Comparison of ENCODE assay signal across 8 mouse cellular contexts in the genomic region with DNA sequence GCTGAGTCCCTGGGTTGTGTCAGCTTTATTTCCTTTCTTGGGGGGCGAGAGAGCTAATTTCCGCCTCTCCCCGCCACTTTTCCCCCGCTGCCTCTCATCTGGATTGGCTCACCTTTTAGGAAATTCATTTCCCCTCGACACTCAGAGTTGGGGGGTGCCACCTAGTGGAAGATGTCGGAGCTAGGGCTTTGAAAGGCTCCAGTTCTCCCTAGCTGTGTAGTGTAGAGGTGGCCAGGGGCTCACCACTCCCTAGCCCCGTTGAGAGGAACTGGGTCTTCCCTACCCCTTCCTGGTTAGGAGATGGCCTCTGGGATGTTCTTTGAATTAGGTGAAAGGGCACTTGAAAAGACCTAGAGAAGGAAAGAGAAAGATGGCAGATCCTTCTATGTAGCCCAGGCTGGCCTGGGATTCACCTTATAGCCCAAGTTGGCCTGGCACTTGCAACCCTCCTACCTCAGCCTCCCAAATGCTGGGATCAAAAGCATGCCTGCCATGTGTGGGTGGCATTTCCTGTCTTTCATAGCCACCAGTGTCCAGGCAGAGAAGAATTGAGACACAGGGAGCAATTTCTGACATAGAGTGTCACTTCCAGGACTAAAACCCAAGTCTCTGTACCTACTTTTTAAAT. TPM values are rescaled to one million over a fixed set of nuclear protein-coding genes. Genes with fewer than 3 reads are reported as not detected.
DNase-seq lines count a peak whose midpoint lies in the region; ATAC-seq and TF ChIP-seq lines count a peak whose summit lies in the region.

No protein-coding gene starts in this region.

- H3K27ac ChIP-seq in embryonic facial prominence, embryonic 10.5 days (replicated peaks): peak overlapping the region; percentile 84
- H3K27ac ChIP-seq in heart, adult 2 months: peak overlapping the region; percentile 98
- peak overlapping the region; percentile 90 for H3K27ac ChIP-seq in kidney, adult 2 months (ENCODE audit: insufficient read depth, low read depth, low read length)
- H3K27ac ChIP-seq in liver, embryonic 11.5 days (ENCODE audit: low read depth, low read length): peak overlapping the region; percentile 53
- peak overlapping the region; percentile 93 for H3K27ac ChIP-seq in stomach, postnatal 0 days (replicated peaks)

- peak; percentile 88 for TF ChIP-seq CTCF in heart, adult 2 months (IDR thresholded peaks at IDR 0.05)
- peak; percentile 77 for TF ChIP-seq CTCF in kidney, adult 2 months (conservative IDR thresholded peaks at IDR 0.05; ENCODE audit: insufficient read depth, insufficient read length, low read depth, low read length)
- TF ChIP-seq CTCF in stomach, postnatal 0 days (IDR thresholded peaks at IDR 0.05; ENCODE audit: low read depth): peak; percentile 90

- peak overlapping the region; percentile 61 for H3K9ac ChIP-seq in heart, adult 2 months (ENCODE audit: low read depth, low read length)
- H3K9ac ChIP-seq in liver, embryonic 11.5 days (ENCODE audit: low read depth, low read length): peak overlapping the region; percentile 73
- H3K9ac ChIP-seq in stomach, postnatal 0 days (ENCODE audit: low read length): peak overlapping the region; percentile 75

- no peaks in the 10 kb centered on the region for H3K9me3 ChIP-seq in embryonic facial prominence, embryonic 10.5 days
- H3K9me3 ChIP-seq in liver, embryonic 11.5 days (ENCODE audit: control insufficient read depth, low read length): no peaks in the 10 kb centered on the region
- H3K9me3 ChIP-seq in stomach, postnatal 0 days (ENCODE audit: control insufficient read depth, low read length): no peaks in the 10 kb centered on the region

- intact Hi-C loops in heart, adult 2 months (cut with DNase I): no loop called here

- DNase-seq in 416B (ENCODE audit: low read depth): peak; percentile 86
- DNase-seq in adrenal gland, adult 2 months: peak; percentile 86
- peak; percentile 85 for DNase-seq in embryonic facial prominence, embryonic 10.5 days (ENCODE audit: low spot score)
- peak; percentile 84 for DNase-seq in heart, adult 2 months
- DNase-seq in kidney, adult 2 months: peak; percentile 90
- DNase-seq in liver, embryonic 11.5 days (ENCODE audit: low spot score): peak; percentile 78
- peak; percentile 83 for DNase-seq in stomach, postnatal 0 days (ENCODE audit: low spot score)

- TF ChIP-seq POLR2A in heart, adult 2 months (IDR thresholded peaks at IDR 0.05; ENCODE audit: insufficient read depth, low read depth, low read length): no peak
- TF ChIP-seq POLR2A in kidney, adult 2 months (IDR thresholded peaks at IDR 0.05; ENCODE audit: low read depth, low read length): no peak
- TF ChIP-seq POLR2A in myocyte (IDR thresholded peaks at IDR 0.05; ENCODE audit: insufficient read length, low read depth): no peak

- no peaks in the 10 kb centered on the region; the same call in none of the 2 replicates for H3K27me3 ChIP-seq in embryonic facial prominence, embryonic 10.5 days (replicated peaks; ENCODE audit: low read depth, poor library complexity, severe bottlenecking)
- H3K27me3 ChIP-seq in heart, adult 2 months (ENCODE audit: control insufficient read depth, insufficient read depth, low read length): no peaks in the 10 kb centered on the region
- H3K27me3 ChIP-seq in kidney, adult 2 months (replicated peaks; ENCODE audit: control insufficient read depth, insufficient read depth, low read length): no peaks in the 10 kb centered on the region
- H3K27me3 ChIP-seq in liver, embryonic 11.5 days (replicated peaks; ENCODE audit: control insufficient read depth, insufficient read depth, low read length): no peaks in the 10 kb centered on the region
- H3K27me3 ChIP-seq in myocyte (ENCODE audit: control insufficient read depth, insufficient read depth, insufficient read length): no peaks in the 10 kb centered on the region
- no peaks in the 10 kb centered on the region for H3K27me3 ChIP-seq in stomach, postnatal 0 days (ENCODE audit: control insufficient read depth, insufficient read depth, low read length)

- TF ChIP-seq EP300 in heart, adult 2 months (IDR thresholded peaks at IDR 0.05; ENCODE audit: insufficient read depth, low read depth, low read length): peak; percentile 46; the same call in 1 of the 2 replicates
- TF ChIP-seq EP300 in stomach, postnatal 0 days (optimal IDR thresholded peaks at IDR 0.05): no peak

- peaks cover 42% of the 10 kb centered on the region for H3K4me1 ChIP-seq in embryonic facial prominence, embryonic 10.5 days
- H3K4me1 ChIP-seq in heart, adult 2 months (ENCODE audit: control insufficient read depth, insufficient read depth, low read length): peaks cover 13% of the 10 kb centered on the region
- peaks cover 10% of the 10 kb centered on the region; the same call in 1 of the 2 replicates for H3K4me1 ChIP-seq in kidney, adult 2 months (ENCODE audit: control insufficient read depth, insufficient read depth, low read length)
- peaks cover 10% of the 10 kb centered on the region for H3K4me1 ChIP-seq in liver, embryonic 11.5 days (replicated peaks; ENCODE audit: control insufficient read depth, insufficient read depth, low read length)
- no peaks in the 10 kb centered on the region for H3K4me1 ChIP-seq in stomach, postnatal 0 days (replicated peaks; ENCODE audit: control insufficient read depth, insufficient read depth)

- 0 out of 2 replicates have a peak, but pooled peaks have one; percentile 47 for ATAC-seq in liver, embryonic 11.5 days (replicated peaks; ENCODE audit: low FRiP score)
- peak; percentile 33; the same call in 1 of the 2 replicates for ATAC-seq in stomach, postnatal 0 days (ENCODE audit: low FRiP score, low TSS enrichment)

- no peaks in the 10 kb centered on the region for H3K79me2 ChIP-seq in heart, adult 2 months (replicated peaks; ENCODE audit: control insufficient read depth, insufficient read depth, low read length)
- H3K79me2 ChIP-seq in myocyte (ENCODE audit: control insufficient read depth, insufficient read depth): no peaks in the 10 kb centered on the region

- peak overlapping the region; percentile 70 for H3K4me3 ChIP-seq in embryonic facial prominence, embryonic 10.5 days
- H3K4me3 ChIP-seq in heart, adult 2 months: peak overlapping the region; percentile 91
- H3K4me3 ChIP-seq in kidney, adult 2 months (ENCODE audit: insufficient read depth, low read depth, low read length): peak overlapping the region; percentile 89
- peak overlapping the region; percentile 63 for H3K4me3 ChIP-seq in liver, embryonic 11.5 days (ENCODE audit: low read depth, low read length)
- peak overlapping the region; percentile 93 for H3K4me3 ChIP-seq in myocyte
- peak overlapping the region; percentile 74 for H3K4me3 ChIP-seq in stomach, postnatal 0 days (ENCODE audit: low read depth, low read length)

- peak overlapping the region; percentile 97 for H3K4me2 ChIP-seq in liver, embryonic 11.5 days
- peak overlapping the region; percentile 74 for H3K4me2 ChIP-seq in myocyte (ENCODE audit: low read depth)
- H3K4me2 ChIP-seq in stomach, postnatal 0 days (replicated peaks; ENCODE audit: low read depth): peak overlapping the region; percentile 89

- 0% methylated on average over 7 of the region's 7 CpGs for WGBS in embryonic facial prominence, embryonic 10.5 days
- WGBS in heart, adult 2 months: 0% methylated on average over 7 of the region's 7 CpGs
- WGBS in kidney, adult 2 months: under 1% methylated on average over 7 of the region's 7 CpGs
- 2% methylated on average over 7 of the region's 7 CpGs for WGBS in liver, embryonic 11.5 days
- WGBS in stomach, postnatal 0 days: 2% methylated on average over 7 of the region's 7 CpGs

- H3ac ChIP-seq in myocyte (ENCODE audit: control insufficient read depth, insufficient read length): no peak overlapping the region

- peaks cover 30% of the 10 kb centered on the region for H3K36me3 ChIP-seq in embryonic facial prominence, embryonic 10.5 days (replicated peaks)
- no peaks in the 10 kb centered on the region for H3K36me3 ChIP-seq in heart, adult 2 months (ENCODE audit: control insufficient read depth, insufficient read depth, low read length)
- no peaks in the 10 kb centered on the region; the same call in 1 of the 2 replicates for H3K36me3 ChIP-seq in kidney, adult 2 months (ENCODE audit: control insufficient read depth, insufficient read depth, low read length)
- peaks cover 3% of the 10 kb centered on the region; the same call in 1 of the 2 replicates for H3K36me3 ChIP-seq in liver, embryonic 11.5 days (ENCODE audit: control insufficient read depth, insufficient read depth, low read length)
- H3K36me3 ChIP-seq in myocyte (ENCODE audit: control insufficient read depth, insufficient read depth): peaks cover 4% of the 10 kb centered on the region
- peaks cover 15% of the 10 kb centered on the region; the same call in 1 of the 2 replicates for H3K36me3 ChIP-seq in stomach, postnatal 0 days (ENCODE audit: control insufficient read depth, insufficient read depth, low read length)

RNA-seq across cellular contexts. Expression of a gene that starts 1.0 kb away (rescaled TPM):
- total RNA-seq in adrenal gland, adult 2 months (2021): 100 to 1,000 TPM; 165 to 211 TPM
- polyA plus RNA-seq in adrenal gland, adult 2 months (2012; rRNA removed): 251 and 310 TPM in 2 replicates
- 79.4 and 87.3 TPM in 2 replicates for polyA plus RNA-seq in embryonic facial prominence, embryonic 10.5 days (2016; fragmentation: Nextera tagmentation; extraction: Ambion mirVana)
- total RNA-seq in heart, adult 2 months (2021): 10 to 100 TPM; 83.4 to 86.9 TPM
- 118 and 119 TPM in 2 replicates for polyA plus RNA-seq in heart, adult 2 months (2012; rRNA removed)
- 184 and 195 TPM in 2 replicates for polyA plus RNA-seq in kidney, adult 2 months (2012; rRNA removed)
- 68.1 and 69.5 TPM in 2 replicates for polyA plus RNA-seq in liver, embryonic 11.5 days (2014; fragmentation: Nextera tagmentation; extraction: Ambion mirVana)
- 174 TPM for polyA plus RNA-seq in myocyte (2012; fragmentation: generic; extraction: Trizol)
- polyA plus RNA-seq in stomach, postnatal 0 days (2015; fragmentation: Nextera tagmentation; extraction: Ambion mirVana): 126 and 142 TPM in 2 replicates

RNA-seq across cellular contexts. Expression of a gene that starts 16.4 kb away (rescaled TPM):
- total RNA-seq in adrenal gland, adult 2 months (2021): 1 to 10 TPM; 2.8 to 8.3 TPM
- polyA plus RNA-seq in adrenal gland, adult 2 months (2012; rRNA removed): 18.1 and 22.9 TPM in 2 replicates
- 3.4 and 3.7 TPM in 2 replicates for polyA plus RNA-seq in embryonic facial prominence, embryonic 10.5 days (2016; fragmentation: Nextera tagmentation; extraction: Ambion mirVana)
- 1 to 10 TPM; 3.8 to 3.9 TPM for total RNA-seq in heart, adult 2 months (2021)
- polyA plus RNA-seq in heart, adult 2 months (2012; rRNA removed): 7.7 and 8.3 TPM in 2 replicates
- polyA plus RNA-seq in kidney, adult 2 months (2012; rRNA removed): 18.9 and 20.4 TPM in 2 replicates
- 1.8 and 2.0 TPM in 2 replicates for polyA plus RNA-seq in liver, embryonic 11.5 days (2014; fragmentation: Nextera tagmentation; extraction: Ambion mirVana)
- 162 TPM for polyA plus RNA-seq in myocyte (2012; fragmentation: generic; extraction: Trizol)
- polyA plus RNA-seq in stomach, postnatal 0 days (2015; fragmentation: Nextera tagmentation; extraction: Ambion mirVana): 2.0 and 2.9 TPM in 2 replicates

RNA-seq across cellular contexts. Expression of a gene that starts 23.4 kb away (rescaled TPM):
- total RNA-seq in adrenal gland, adult 2 months (2021): 100 to 1,000 TPM; 504 to 683 TPM
- polyA plus RNA-seq in adrenal gland, adult 2 months (2012; rRNA removed): 1,025 and 1,107 TPM in 2 replicates
- polyA plus RNA-seq in embryonic facial prominence, embryonic 10.5 days (2016; fragmentation: Nextera tagmentation; extraction: Ambion mirVana): 229 and 241 TPM in 2 replicates
- total RNA-seq in heart, adult 2 months (2021): 100 to 1,000 TPM; 196 to 213 TPM
- polyA plus RNA-seq in heart, adult 2 months (2012; rRNA removed): 307 and 331 TPM in 2 replicates
- polyA plus RNA-seq in kidney, adult 2 months (2012; rRNA removed): 1,128 and 1,486 TPM in 2 replicates
- 282 and 283 TPM in 2 replicates for polyA plus RNA-seq in liver, embryonic 11.5 days (2014; fragmentation: Nextera tagmentation; extraction: Ambion mirVana)
- 274 TPM for polyA plus RNA-seq in myocyte (2012; fragmentation: generic; extraction: Trizol)
- 189 and 200 TPM in 2 replicates for polyA plus RNA-seq in stomach, postnatal 0 days (2015; fragmentation: Nextera tagmentation; extraction: Ambion mirVana)

RNA-seq across cellular contexts. Expression of a gene that starts 37.9 kb away (rescaled TPM):
- 10 to 100 TPM; 36.8 to 51.7 TPM for total RNA-seq in adrenal gland, adult 2 months (2021)
- polyA plus RNA-seq in adrenal gland, adult 2 months (2012; rRNA removed): 46.3 and 77.5 TPM in 2 replicates
- polyA plus RNA-seq in embryonic facial prominence, embryonic 10.5 days (2016; fragmentation: Nextera tagmentation; extraction: Ambion mirVana): 10.0 and 11.9 TPM in 2 replicates
- under 1 TPM in 1 of 2 experiments, not detected in 1; 0.66 TPM for total RNA-seq in heart, adult 2 months (2021)
- 0.23 and 0.32 TPM in 2 replicates for polyA plus RNA-seq in heart, adult 2 months (2012; rRNA removed)
- polyA plus RNA-seq in kidney, adult 2 months (2012; rRNA removed): 2.6 and 3.4 TPM in 2 replicates
- polyA plus RNA-seq in liver, embryonic 11.5 days (2014; fragmentation: Nextera tagmentation; extraction: Ambion mirVana): 1.8 and 2.6 TPM in 2 replicates
- polyA plus RNA-seq in myocyte (2012; fragmentation: generic; extraction: Trizol): 10.3 TPM
- 5.1 and 5.9 TPM in 2 replicates for polyA plus RNA-seq in stomach, postnatal 0 days (2015; fragmentation: Nextera tagmentation; extraction: Ambion mirVana)

RNA-seq across cellular contexts. Expression of a gene that starts 38.8 kb away (rescaled TPM):
- total RNA-seq in adrenal gland, adult 2 months (2021): 1 to 10 TPM; 2.5 to 4.1 TPM
- 6.6 TPM in 2 replicates for polyA plus RNA-seq in adrenal gland, adult 2 months (2012; rRNA removed)
- 3.9 and 6.5 TPM in 2 replicates for polyA plus RNA-seq in embryonic facial prominence, embryonic 10.5 days (2016; fragmentation: Nextera tagmentation; extraction: Ambion mirVana)
- total RNA-seq in heart, adult 2 months (2021): 10 to 100 TPM in 1 of 2 experiments, 1 to 10 TPM in 1; 3.1 to 14.5 TPM
- polyA plus RNA-seq in heart, adult 2 months (2012; rRNA removed): 3.5 and 6.9 TPM in 2 replicates
- 14.9 and 16.0 TPM in 2 replicates for polyA plus RNA-seq in kidney, adult 2 months (2012; rRNA removed)
- polyA plus RNA-seq in liver, embryonic 11.5 days (2014; fragmentation: Nextera tagmentation; extraction: Ambion mirVana): 76.2 and 80.3 TPM in 2 replicates
- polyA plus RNA-seq in myocyte (2012; fragmentation: generic; extraction: Trizol): 7.2 TPM
- 5.4 and 6.5 TPM in 2 replicates for polyA plus RNA-seq in stomach, postnatal 0 days (2015; fragmentation: Nextera tagmentation; extraction: Ambion mirVana)

Comparison
In these comparisons a context has a peak if more than half of its experiments do, and no peak if none do; other contexts are left out.
1. Peak in every context shown above with its lines: DNase-seq, ATAC-seq, H3K4me3 ChIP-seq and H3K27ac ChIP-seq.